Mouse (Mus musculus) liver, embryonic 15.5 days (tissue): ENCODE results near the gene Ccdc162. TPM values are rescaled to one million over a fixed set of nuclear protein-coding genes. Genes with fewer than 3 reads are reported as not detected.

ENCODE experiments used
- ATAC-seq: fragments of 200-750 bp; cut with Nextera tagmentation; 2 replicates; pipeline ENCODE4 v1.8.0; 2017; ENCODE audit warnings: moderate number of reproducible peaks, mild to moderate bottlenecking, moderate library complexity; ENCODE audit not compliant: insufficient read depth
- H3K27ac ChIP-seq: fragments of 300-500 bp; sonication (generic); replicated peaks from 2 replicates; pipeline ENCODE4 v1.5.1; 2015; ENCODE audit warnings: mild to moderate bottlenecking, inconsistent platforms
- H3K27me3 ChIP-seq: fragments of 300-500 bp; sonication (generic); 2 replicates; pipeline ENCODE4 v1.6.1; 2015; ENCODE audit warnings: mild to moderate bottlenecking, inconsistent platforms
- H3K36me3 ChIP-seq: fragments of 300-500 bp; sonication (generic); replicated peaks from 2 replicates; pipeline ENCODE4 v1.6.1; 2015; ENCODE audit warnings: moderate library complexity, mild to moderate bottlenecking, inconsistent platforms
- H3K4me1 ChIP-seq: fragments of 300-500 bp; sonication (generic); replicated peaks from 2 replicates; pipeline ENCODE4 v1.6.1; 2015; ENCODE audit warnings: inconsistent platforms
- H3K4me2 ChIP-seq: fragments of 300-500 bp; sonication (generic); 2 replicates; pipeline ENCODE4 v1.6.1; 2015; ENCODE audit warnings: moderate library complexity, mild to moderate bottlenecking, inconsistent platforms
- H3K4me3 ChIP-seq: fragments of 300-500 bp; sonication (generic); replicated peaks from 2 replicates; pipeline ENCODE4 v1.5.1; 2015; ENCODE audit warnings: mild to moderate bottlenecking, inconsistent platforms
- H3K9ac ChIP-seq: fragments of 300-500 bp; sonication (generic); 2 replicates; pipeline ENCODE4 v1.6.1; 2015; ENCODE audit warnings: moderate library complexity, mild to moderate bottlenecking, inconsistent platforms
- H3K9me3 ChIP-seq: fragments of 300-500 bp; sonication (generic); replicated peaks from 2 replicates; pipeline ENCODE4 v1.6.1; 2016; ENCODE audit warnings: inconsistent platforms
- WGBS: fragments of 180-500 bp; shearing (Covaris S2); methylation state at CpG from one replicate; pipeline ENCODE4 v1.1.7; 2015; ENCODE audit warnings: mixed read lengths; ENCODE audit not compliant: insufficient replicate concordance; 5-methylcytosine and 5-hydroxymethylcytosine counted together
- polyA plus RNA-seq: library from polyadenylated mRNA; unstranded; fragments of >200 nt; fragmentation: Nextera tagmentation; extraction: Ambion mirVana; gene quantifications from 2 replicates; pipeline ENCODE4 v1.2.1, GENCODE M21; 2015

Gene Ccdc162
- polyA plus RNA-seq, 1 experiment from 2014 or later = not detected

- Histone ChIP-seq H3K4me3 (no peak overlapping the region), H3K27me3 (no peaks in the 10 kb centered on the region), H3K9me3 (no peaks in the 10 kb centered on the region), H3K36me3 (no peaks in the 10 kb centered on the region), H3K9ac (no peak overlapping the region), H3K27ac (no peak overlapping the region), H3K4me2 (no peak overlapping the region), H3K4me1 (no peaks in the 10 kb centered on the region)
- 88% methylated on average over 1 of the region's 1 CpGs for WGBS
- no peak for ATAC-seq
Observed at GRCm38 (mm10) chr10:41632062-41632461, 84.4 kb downstream of the Ccdc162 start.

DNA sequence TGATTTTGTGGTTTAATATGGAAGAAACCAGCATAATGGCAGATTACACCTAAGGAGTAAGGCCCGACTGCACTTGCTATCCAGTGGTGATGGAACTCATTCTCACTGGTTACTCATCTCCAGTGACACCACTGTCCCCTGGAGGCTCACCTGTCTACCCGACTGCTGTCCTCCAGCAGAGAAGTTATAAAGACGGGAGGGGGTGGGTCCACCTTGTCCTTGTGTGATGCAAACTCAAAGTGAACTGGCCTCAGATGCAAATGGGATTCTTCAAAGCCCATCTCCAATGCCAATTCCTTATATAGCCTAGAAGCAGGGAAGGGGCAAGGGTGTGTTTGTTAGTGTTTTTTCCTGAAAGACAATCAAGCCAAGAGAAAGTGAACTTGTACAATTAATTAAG lies 89.4 kb downstream of the Ccdc162 start:
- Histone ChIP-seq H3K27me3 (no peaks in the 10 kb centered on the region), H3K36me3 (no peaks in the 10 kb centered on the region), H3K9ac (no peak overlapping the region), H3K4me2 (no peak overlapping the region), H3K4me1 (no peaks in the 10 kb centered on the region), H3K9me3 (no peaks in the 10 kb centered on the region), H3K27ac (no peak overlapping the region), H3K4me3 (no peak overlapping the region)
- 51% methylated on average over 3 of the region's 3 CpGs for WGBS
- no peak for ATAC-seq

- Histone ChIP-seq H3K4me1 (no peaks in the 10 kb centered on the region), H3K4me3 (no peak overlapping the region), H3K9me3 (no peaks in the 10 kb centered on the region), H3K36me3 (no peaks in the 10 kb centered on the region), H3K27me3 (no peaks in the 10 kb centered on the region), H3K4me2 (no peak overlapping the region), H3K27ac (no peak overlapping the region), H3K9ac (no peak overlapping the region)
- ATAC-seq = no peak
- WGBS = 62% methylated on average over 2 of the region's 2 CpGs
Observed at GRCm38 (mm10) chr10:41619988-41620387, 96.4 kb downstream of the Ccdc162 start.

DNA sequence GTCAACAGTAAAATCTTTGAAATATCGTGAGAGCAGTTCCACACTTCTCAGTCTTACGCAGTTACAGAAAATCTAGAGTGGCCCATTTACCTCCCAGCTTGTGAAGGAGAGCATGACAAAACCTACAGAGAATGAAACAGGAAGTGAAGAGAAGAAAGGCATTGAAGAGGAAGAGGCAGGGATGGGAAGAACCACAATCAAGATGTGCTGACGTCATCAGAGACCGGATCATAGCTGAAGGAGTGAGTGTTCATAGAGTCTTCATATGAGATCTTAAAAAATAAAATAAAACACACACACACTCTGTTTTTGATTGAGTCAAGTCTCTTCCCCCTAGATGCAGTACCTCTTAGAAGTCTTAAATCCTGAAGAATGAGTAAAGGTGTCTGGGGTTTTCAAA lies 100.9 kb downstream of the Ccdc162 start:
- Histone ChIP-seq H3K4me1 (no peaks in the 10 kb centered on the region), H3K4me3 (no peak overlapping the region), H3K27ac (no peak overlapping the region), H3K9me3 (no peaks in the 10 kb centered on the region), H3K9ac (no peak overlapping the region), H3K36me3 (no peaks in the 10 kb centered on the region), H3K4me2 (no peak overlapping the region), H3K27me3 (no peaks in the 10 kb centered on the region)
- no peak for ATAC-seq
- WGBS = 50% methylated on average over 4 of the region's 4 CpGs

GRCm38 (mm10) chr10:41611941-41612340 lies 104.5 kb downstream of the Ccdc162 start:
- Histone ChIP-seq H3K4me1 (no peaks in the 10 kb centered on the region), H3K27ac (no peak overlapping the region), H3K27me3 (no peaks in the 10 kb centered on the region), H3K9ac (no peak overlapping the region), H3K4me3 (no peak overlapping the region), H3K4me2 (no peak overlapping the region), H3K36me3 (no peaks in the 10 kb centered on the region), H3K9me3 (no peaks in the 10 kb centered on the region)
- 67% methylated on average over 5 of the region's 5 CpGs for WGBS
- no peak for ATAC-seq

DNA sequence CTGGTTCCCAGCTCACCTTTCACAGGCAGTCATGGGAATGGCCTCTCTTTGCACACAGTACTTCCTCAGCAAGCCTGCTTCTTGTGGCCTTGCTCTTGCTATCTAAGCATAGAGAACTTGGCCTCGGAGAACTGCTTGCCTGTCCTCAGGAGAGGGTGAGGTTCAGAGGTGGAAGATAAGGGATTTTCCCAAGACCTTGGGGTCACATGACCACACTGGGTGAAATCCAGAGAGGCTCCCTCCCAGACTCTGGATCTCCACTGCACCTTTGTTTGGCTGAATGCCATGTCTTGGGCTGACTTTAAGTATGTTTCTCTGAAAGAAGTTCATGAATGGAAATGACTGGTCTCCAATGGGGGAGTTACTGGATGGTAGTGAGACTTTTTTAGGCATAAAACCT lies 107.0 kb downstream of the Ccdc162 start:
- Histone ChIP-seq H3K4me2 (no peak overlapping the region), H3K9ac (no peak overlapping the region), H3K27ac (no peak overlapping the region), H3K9me3 (no peaks in the 10 kb centered on the region), H3K27me3 (no peaks in the 10 kb centered on the region), H3K36me3 (no peaks in the 10 kb centered on the region), H3K4me3 (no peak overlapping the region), H3K4me1 (peaks cover 11% of the 10 kb centered on the region)
- no peak for ATAC-seq
- 17% methylated on average over 1 of the region's 1 CpGs for WGBS

DNA sequence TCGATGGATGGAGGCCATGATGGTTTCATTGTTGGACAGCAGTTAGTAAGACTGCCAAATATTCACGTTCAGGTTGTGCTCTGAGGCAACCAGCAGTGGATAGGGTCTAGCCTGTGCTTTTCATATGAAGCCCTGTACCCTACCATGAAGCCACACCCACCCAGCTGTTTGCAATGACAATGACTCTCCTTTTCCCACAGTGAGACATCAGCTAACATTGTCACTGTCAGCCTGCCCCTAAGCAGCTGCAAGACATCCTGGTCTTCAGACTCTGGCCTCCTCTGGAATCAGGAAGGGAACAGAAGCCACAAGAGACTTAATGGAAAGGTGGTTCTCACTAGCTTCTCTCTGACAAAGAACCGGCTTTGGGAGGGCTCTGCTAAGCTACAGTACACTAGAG lies 107.9 kb downstream of the Ccdc162 start:
- ATAC-seq = no peak
- Histone ChIP-seq H3K36me3 (no peaks in the 10 kb centered on the region), H3K9ac (no peak overlapping the region), H3K27me3 (no peaks in the 10 kb centered on the region), H3K27ac (no peak overlapping the region), H3K4me2 (no peak overlapping the region), H3K4me3 (no peak overlapping the region), H3K4me1 (peaks cover 11% of the 10 kb centered on the region), H3K9me3 (no peaks in the 10 kb centered on the region)
- WGBS = 52% methylated on average over 3 of the region's 3 CpGs

DNA sequence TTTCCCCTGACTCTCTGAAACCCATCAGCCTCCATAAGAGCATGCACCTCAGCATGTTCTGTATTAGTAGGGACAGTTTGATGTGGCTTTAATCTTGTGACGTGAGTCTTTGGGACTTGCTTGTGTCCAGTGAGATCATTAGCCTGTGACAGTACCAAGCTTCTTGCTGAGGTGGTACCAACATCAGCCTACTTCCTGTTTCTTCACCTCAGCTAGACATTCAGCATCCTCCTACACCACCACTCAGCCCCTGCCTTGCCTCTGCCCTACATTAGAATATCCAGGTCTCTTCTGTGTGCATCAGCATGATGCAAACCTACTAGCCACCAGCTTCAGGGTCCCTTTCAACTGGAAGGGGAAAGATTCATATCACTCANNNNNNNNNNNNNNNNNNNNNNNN lies 113.8 kb downstream of the Ccdc162 start:
- Histone ChIP-seq H3K36me3 (no peaks in the 10 kb centered on the region), H3K9ac (no peak overlapping the region), H3K4me2 (no peak overlapping the region), H3K27me3 (no peaks in the 10 kb centered on the region), H3K4me1 (peaks cover 17% of the 10 kb centered on the region), H3K4me3 (no peak overlapping the region), H3K9me3 (no peaks in the 10 kb centered on the region), H3K27ac (no peak overlapping the region)
- ATAC-seq = no peak
- 61% methylated on average over 1 of the region's 1 CpGs for whole genome bisulfite sequencing

DNA sequence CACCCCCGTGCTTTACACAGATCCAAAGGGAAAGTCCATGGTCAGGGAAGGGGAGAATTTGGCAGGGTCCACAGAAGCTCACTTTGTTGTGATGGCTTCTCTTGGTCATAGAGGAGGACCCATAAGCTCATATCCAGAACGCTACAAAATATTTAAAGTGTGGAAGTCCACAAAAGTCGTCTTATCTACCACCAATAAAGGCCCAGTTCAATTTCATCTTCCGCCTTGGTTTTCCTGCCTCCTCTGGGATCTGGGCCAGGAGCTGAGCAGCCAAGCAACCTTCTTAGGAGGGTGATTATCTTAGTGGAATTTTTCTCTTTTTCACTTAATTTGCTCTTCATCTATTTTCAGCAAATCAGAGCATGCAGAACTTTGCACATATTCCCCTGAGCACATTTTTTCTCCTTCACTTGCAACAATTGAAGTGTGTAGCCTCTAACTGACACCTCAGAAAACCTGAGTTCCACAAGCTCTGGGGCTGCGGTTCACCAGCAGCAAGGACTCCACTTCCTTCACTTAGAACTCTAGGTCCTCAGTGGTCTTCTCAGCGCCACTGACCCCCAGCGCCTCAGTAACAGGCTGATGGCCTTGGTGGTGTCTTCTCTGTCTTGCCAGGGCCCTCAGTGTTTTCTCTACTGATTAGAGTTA lies 114.4 kb downstream of the Ccdc162 start:
- H3K4me3 ChIP-seq = no peak overlapping the region
- no peak for ATAC-seq
- H3K4me2 ChIP-seq = no peak overlapping the region
- WGBS = 53% methylated on average over 7 of the region's 7 CpGs
- no peaks in the 10 kb centered on the region for H3K36me3 ChIP-seq
- H3K27ac ChIP-seq = no peak overlapping the region
- H3K9ac ChIP-seq = no peak overlapping the region
- peaks cover 17% of the 10 kb centered on the region for H3K4me1 ChIP-seq
- no peaks in the 10 kb centered on the region for H3K9me3 ChIP-seq
- no peaks in the 10 kb centered on the region for H3K27me3 ChIP-seq

DNA sequence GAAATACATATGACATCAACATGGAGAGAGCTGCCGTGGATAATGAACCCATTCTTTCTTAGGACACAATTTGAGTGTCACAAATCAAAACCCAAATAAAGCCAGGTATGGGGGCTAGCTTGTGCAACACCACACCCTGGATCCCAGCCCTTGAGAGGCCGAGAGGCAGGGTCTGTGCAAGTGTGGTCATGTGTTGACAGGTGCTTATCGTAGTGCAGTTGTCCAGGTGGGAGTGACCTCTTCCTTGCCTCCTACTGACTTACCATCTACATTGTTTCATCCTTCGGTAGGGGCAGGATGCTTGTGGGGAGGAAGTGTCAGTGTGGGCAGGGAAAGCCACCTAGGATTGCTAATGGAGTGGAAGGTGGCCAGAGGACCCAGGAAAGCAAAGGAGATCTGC lies 115.1 kb downstream of the Ccdc162 start:
- Histone ChIP-seq H3K27me3 (no peaks in the 10 kb centered on the region), H3K27ac (no peak overlapping the region), H3K4me2 (no peak overlapping the region), H3K9ac (no peak overlapping the region), H3K4me3 (no peak overlapping the region), H3K4me1 (peaks cover 17% of the 10 kb centered on the region), H3K36me3 (no peaks in the 10 kb centered on the region), H3K9me3 (no peaks in the 10 kb centered on the region)
- no peak for ATAC-seq
- 54% methylated on average over 4 of the region's 4 CpGs for WGBS

DNA sequence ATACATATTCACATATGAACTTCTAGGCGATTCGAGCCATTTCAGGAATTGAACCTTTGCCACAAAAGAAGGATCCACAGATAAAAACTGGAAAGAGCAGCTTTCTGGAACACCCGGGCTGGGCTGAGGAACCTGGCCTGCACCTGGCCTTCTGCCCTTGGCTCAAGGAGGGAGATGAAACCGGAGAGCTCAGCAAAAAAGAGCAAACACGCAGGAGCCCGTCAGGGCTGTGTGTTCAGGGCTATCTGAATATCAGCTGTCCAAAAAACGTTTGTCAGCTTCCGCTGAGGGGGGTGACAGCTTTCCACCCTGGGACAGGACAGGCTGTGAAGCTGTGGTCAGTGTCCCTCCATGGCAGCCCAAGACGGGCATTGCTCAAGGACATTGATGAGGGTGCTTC lies 117.4 kb downstream of the Ccdc162 start:
- Histone ChIP-seq H3K4me2 (no peak overlapping the region), H3K36me3 (no peaks in the 10 kb centered on the region), H3K9ac (no peak overlapping the region), H3K27me3 (no peaks in the 10 kb centered on the region), H3K27ac (no peak overlapping the region), H3K4me3 (no peak overlapping the region), H3K4me1 (peaks cover 15% of the 10 kb centered on the region), H3K9me3 (no peaks in the 10 kb centered on the region)
- no peak for ATAC-seq
- 48% methylated on average over 9 of the region's 9 CpGs for WGBS

DNA sequence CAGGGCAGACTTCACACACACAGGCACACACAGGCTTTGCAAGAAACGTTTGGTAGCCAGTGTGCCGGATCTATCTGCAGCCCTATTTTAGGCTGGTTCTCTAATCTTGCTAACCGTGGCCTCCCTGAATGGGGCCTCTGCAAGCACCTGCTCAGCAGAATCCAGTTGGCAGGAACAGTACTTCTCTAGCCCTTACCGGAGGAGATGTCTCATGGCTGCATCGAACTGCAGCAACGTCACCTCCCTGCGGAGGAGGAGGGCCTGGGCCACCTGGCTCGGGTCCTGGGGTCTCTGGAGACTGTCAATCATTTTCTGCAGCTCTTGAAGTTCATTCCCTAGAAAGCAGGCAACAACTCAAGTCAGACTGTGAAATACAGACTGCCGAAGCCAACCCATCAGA lies 118.2 kb downstream of the Ccdc162 start:
- H3K4me2 ChIP-seq = no peak overlapping the region
- H3K9ac ChIP-seq = no peak overlapping the region
- 37% methylated on average over 9 of the region's 9 CpGs for WGBS
- no peaks in the 10 kb centered on the region for H3K9me3 ChIP-seq
- H3K27ac ChIP-seq = no peak overlapping the region
- H3K4me1 ChIP-seq = peaks cover 15% of the 10 kb centered on the region
- ATAC-seq = no peak
- H3K36me3 ChIP-seq = no peaks in the 10 kb centered on the region
- no peaks in the 10 kb centered on the region for H3K27me3 ChIP-seq
- H3K4me3 ChIP-seq = no peak overlapping the region
